Mouse (Mus musculus) testis, adult 2 months (tissue): Measurements from ENCODE around the gene Atp6v1g2.

Source experiments
- CTCF ChIP-seq: fragments of 200-500 bp; IDR thresholded peaks from 2 replicates; pipeline ENCODE4 v1.5.1; 2012; ENCODE audit warnings: low read depth, mild to moderate bottlenecking, inconsistent platforms, low read length, moderate library complexity; ENCODE audit not compliant: control insufficient read depth, insufficient read depth, insufficient replicate concordance
- POLR2A ChIP-seq: fragments of 200-500 bp; IDR thresholded peaks from 2 replicates; pipeline ENCODE4 v1.6.1; 2012; ENCODE audit warnings: low read depth, mild to moderate bottlenecking, inconsistent platforms, low read length, moderate library complexity; ENCODE audit not compliant: control insufficient read depth

GRCm38 (mm10) chr17:35278957-35279688, 45.7 kb downstream of the Atp6v1g2 start:
- TF ChIP-seq CTCF: no peak
- no peak for TF ChIP-seq POLR2A
